Mouse (Mus musculus) C2C12 (cell line): ENCODE measurements around the gene Dagla.

Experiments
- CEBPB ChIP-seq: IDR thresholded peaks from one replicate; pipeline ENCODE4 v1.6.1; 2011; ENCODE audit warnings: low read depth, mild to moderate bottlenecking, control low read depth, moderate library complexity
- CTCF ChIP-seq: IDR thresholded peaks from one replicate; pipeline ENCODE4 v1.5.1; 2011; ENCODE audit not compliant: control insufficient read depth, insufficient read depth, insufficient read length
- MAX ChIP-seq: IDR thresholded peaks from one replicate; pipeline ENCODE4 v1.6.1; 2011; ENCODE audit warnings: mild to moderate bottlenecking, control low read depth
- MYOD1 ChIP-seq: IDR thresholded peaks from one replicate; pipeline ENCODE4 v1.6.1; 2011; ENCODE audit warnings: low read depth; ENCODE audit not compliant: control insufficient read depth, insufficient read length
- USF1 ChIP-seq: IDR thresholded peaks from one replicate; pipeline ENCODE4 v1.6.1; 2011; ENCODE audit warnings: low read depth, mild to moderate bottlenecking, control low read depth, moderate library complexity

GRCm38 (mm10) chr19:10301263-10301662, 3.4 kb downstream of the Dagla start:
- no peak for TF ChIP-seq CTCF
- no peak for TF ChIP-seq MAX
- TF ChIP-seq CEBPB = peak; percentile 56
- TF ChIP-seq USF1 = no peak
- peak; percentile 91 for TF ChIP-seq MYOD1
